Mouse (Mus musculus) left cerebral cortex, adult 8-10 months (tissue): Measurements from ENCODE around the gene Cnnm1. TPM values are rescaled to one million over a fixed set of nuclear protein-coding genes. Genes with fewer than 3 reads are reported as not detected.
A peak's percentile ranks its signal among the peaks of the same experiment; 100 is the strongest.
"Not testable (repeated sequence)": the region's sequence is repeated elsewhere in the genome, so short reads cannot be mapped to it uniquely, and the experiment has no call there.

ENCODE experiments used
- DNase-seq, 2 experiments: peaks; one replicate each; pipeline ENCODE4 v3.0.0; 2022; ENCODE audit warnings: low spot score in 2 of 2
- total RNA-seq, 4 experiments: library from RNA; stranded (reverse); gene quantifications; 2 replicates each; pipeline ENCODE4 v1.2.4; 2022

Cnnm1 gene
- total RNA-seq, 4 experiments from 2014 or later = 92.3 to 104 (median 96.8) TPM

DNA sequence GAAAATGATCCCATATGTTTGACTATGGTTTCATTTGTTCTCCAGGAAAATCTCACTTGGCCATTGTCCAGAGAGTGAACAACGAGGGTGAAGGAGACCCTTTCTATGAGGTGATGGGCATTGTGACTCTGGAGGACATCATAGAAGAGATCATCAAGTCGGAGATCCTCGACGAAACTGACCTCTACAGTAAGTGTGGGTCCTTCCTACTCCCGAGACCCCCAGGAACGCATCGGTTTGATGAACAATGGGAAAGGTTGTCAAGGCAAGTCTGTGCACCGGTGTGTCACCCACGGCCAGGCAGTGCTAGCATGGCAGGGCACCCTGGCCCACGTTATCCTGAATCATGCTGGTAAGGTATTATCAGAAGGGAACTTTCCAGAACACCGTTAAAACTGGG lies 24.8 kb downstream of the Cnnm1 start:
- DNase-seq = no peak

DNA sequence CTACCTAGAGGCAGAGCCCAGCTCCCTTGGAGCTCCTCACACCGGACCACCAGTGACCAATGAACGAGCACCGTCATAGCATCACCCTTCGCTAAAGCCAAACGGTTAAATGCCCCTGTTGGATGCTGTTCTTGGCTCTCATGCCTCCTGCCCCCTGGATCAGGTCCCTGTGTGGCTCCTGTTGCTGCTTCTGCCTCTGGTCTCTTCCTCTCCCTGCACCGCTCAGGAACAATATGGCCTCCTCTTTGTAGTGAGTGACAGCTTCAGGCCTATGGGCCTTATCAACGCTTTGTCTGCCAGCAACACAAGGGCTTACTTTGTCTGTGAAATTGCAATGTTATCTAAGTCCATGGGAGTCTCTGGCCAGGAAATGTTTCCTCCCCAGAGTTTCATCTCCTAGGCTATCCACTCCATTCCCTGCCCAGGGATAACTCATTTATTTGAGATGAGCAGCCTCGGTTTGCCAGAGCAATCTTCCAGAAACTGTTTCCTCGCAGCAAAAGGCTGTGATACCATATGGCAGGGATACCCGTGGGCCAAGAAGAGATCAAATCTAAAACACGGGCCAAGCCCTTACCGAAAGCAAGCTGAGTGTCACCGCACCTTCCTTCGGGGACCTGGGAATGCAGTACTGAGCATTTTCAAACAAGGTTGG lies 25.5 kb downstream of the Cnnm1 start:
- DNase-seq = no peak

DNA sequence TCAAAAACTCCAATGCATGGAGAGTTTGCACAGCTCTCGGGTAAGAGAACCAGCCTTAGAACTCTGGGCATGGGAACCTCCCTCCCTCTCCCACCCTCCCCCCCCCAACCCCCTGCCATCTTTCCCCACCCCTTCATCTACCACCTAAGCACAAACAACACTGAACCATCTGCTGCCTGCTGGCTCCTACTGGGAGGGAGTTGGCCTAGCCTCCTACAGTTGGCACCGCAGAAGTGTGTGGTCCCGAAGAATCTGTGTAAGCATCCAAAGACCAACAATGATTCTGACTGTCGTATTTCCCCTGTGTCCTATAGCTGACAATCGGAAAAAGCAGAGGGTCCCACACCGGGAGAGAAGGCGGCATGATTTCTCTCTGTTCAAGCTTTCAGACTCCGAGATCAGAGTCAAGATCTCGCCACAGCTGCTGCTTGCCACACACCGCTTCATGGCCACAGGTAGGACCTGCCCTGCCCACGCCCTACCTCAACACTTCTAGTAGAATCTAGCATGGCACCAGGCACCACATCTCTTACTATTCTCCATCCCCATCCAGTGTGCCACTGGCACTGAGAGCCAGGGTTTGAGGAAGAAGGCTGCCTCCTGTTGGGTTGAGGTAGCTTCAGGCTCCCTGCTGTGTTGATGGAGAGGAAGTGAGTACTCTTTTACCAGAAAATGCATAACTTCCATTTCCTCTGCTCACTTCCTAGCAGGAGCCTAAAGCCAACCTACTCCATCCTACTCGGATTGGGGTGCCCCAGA lies 27.9 kb downstream of the Cnnm1 start:
- peak in 1 of 2 experiments; percentile 65 for DNase-seq

DNA sequence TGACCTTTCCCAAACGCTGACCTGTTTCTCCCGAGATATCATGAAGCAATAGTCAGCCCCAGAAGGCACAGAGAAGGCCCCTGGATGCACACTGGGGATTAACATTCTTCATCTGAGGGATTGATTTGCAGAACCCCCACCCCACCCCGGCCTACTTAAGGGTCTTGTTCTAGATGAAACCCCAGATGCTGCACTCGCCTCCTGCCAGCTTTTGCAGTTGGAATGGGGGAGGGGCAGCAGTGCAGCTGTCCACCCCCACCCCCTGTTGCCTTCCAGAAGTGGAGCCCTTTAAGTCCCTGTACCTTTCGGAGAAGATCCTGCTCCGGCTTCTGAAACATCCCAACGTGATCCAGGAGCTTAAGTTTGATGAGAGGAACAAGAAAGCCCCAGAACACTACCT lies 29.1 kb downstream of the Cnnm1 start:
- DNase-seq = no peak

DNA sequence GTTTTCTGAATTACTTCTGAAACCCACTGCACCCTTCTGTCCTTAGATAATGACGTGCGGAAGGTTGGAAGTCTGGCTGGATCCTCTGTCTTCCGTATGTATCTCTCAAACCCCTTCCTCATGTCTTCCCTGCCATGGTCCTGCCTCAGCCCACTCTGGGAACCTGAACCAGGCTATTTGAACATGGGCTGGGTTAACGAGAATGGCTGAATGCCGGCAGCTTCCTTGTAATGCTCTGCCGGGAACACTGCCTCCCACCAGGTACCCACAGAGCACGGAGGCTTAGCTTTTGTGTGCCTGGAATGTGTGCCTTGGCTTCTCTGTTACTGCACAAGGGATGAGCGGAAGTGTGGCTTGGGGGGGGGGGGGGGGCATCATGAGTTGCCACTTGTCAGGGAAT lies 32.1 kb downstream of the Cnnm1 start:
- no peak for DNase-seq

DNA sequence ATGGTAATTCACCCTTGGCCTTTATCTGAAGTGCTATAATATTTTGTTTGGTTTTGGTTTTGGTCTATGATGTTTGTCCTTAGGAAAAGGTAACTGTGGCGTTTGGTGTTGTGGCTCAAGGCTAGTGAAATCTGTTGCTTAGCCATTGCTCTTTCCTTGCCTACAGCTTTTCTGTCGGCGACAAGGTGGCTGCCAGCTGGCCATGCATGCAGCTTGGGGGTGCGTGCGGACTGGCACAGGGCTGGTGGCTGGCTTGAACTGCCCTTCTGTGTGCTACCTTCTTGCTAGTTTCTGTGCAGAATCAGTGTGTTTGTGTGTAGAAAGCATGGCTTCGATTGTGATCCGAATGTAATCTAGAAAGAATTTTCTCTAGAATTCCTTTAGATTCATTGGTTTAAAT lies 32.5 kb downstream of the Cnnm1 start:
- DNase-seq = no peak

DNA sequence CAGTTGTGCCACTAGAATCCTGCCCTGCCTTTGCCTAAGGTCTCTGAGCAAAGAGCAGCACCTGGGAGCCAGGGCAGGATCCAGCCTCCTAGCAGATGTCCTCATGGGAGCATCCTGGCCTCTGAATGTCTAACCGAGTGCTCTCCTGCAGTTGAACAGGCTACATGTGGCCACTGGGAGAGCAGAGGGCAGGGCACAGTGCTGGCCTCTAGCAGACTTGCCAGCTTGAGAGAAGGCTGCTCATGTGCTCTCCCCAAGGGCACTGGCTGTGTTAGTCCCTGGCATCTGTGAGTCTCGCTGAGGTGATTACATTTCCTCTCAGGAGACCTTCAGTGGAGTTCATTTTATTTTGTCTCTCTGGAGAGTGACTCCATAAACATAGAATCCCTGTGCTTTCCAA lies 35.4 kb downstream of the Cnnm1 start:
- no peak for DNase-seq

DNA sequence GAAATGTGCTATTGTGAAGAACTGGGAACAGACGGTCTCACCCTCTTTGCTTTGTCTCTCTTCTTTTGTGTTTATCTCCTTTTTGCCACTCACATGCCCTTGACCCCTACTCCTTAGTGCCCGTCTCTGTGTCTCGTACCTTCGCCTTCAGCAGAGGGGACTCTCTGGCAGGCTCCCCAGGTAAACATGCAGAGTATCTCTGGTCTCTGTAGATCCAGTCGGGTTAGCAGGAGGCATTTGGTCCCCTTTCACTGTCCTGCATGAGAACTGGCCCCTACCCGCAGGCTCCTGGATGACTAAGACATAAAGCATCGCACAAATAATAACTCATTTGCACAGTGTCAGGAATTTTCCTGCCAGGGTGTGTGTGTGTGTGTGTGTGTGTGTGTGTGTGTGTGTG lies 35.8 kb downstream of the Cnnm1 start:
- DNase-seq = no peak

DNA sequence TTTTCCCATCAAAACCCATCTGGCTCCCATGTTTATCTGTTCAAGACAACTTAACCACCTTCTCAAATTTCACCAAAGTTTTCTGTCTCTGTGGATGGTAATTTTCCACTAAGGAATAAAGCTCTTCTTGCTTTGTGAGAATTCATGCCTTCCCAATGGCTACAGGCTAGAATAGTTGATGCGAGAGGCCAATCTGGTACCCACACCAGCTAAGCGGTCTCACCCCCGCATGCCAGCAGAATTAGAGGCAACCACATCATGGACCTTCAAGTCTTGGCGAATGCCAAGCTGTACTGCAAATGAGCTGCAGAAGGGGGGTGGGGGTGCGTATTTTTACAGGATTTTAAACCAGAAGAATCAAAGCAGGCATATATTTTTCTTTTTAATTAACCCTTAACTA lies 37.2 kb downstream of the Cnnm1 start:
- DNase-seq = no peak

DNA sequence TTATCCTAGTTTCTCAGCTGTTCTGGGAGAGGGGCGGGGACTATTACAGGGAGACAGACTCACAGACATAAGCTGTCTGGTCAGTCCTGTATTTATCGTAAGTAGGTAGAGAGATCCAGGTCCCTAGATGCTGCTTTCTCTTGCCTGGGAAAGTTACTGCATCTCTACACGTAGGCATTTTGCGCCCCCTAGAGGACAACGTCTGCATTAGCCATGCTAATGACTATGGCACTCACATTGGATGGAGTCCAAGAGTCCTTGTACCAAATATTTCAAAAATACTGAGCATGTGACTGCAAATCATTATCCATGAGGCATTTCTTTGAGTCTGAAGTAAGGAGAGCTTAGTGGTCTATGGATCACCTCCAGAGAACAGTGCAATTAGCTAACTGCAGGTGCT lies 38.7 kb downstream of the Cnnm1 start:
- peak in 1 of 2 experiments; percentile 45 for DNase-seq

DNA sequence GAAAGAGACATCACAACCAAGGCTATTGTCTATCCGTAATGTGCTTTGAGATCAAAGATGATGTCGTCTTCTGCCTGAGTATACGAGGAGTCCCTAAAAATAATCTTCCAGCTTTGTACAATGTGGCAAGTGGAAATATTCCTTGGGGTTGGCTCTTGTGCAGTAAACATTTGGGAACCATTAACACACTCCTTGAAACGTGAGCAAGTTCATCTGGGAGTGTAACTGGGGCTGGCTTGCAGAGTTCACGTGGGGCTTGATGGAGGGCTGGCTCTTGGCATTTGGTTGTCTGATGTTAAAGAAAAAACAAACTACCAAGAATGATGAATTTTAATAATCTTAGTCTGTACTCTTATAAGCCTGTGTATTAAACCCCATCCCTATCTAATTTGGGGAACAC lies 39.2 kb downstream of the Cnnm1 start:
- DNase-seq = no peak

DNA sequence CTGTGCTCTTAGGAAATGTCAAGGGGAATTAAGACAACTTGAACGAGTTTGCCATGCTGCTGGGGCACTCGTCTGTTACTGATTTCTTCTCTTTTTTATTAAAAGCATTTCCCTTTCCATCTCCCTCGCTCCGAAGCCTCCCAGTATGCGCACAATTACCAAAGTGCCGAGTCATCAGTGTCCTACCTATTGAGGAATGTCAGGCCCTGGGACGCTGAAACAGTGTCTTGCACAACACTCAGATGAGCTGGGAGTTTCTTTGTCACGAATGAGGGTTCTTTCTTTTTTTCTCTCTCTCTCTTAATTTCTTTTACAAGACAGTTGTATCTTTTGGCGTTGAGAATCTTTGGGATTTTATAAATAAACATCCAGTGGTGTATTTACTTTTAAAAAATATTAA lies 40.3 kb downstream of the Cnnm1 start:
- no peak for DNase-seq

DNA sequence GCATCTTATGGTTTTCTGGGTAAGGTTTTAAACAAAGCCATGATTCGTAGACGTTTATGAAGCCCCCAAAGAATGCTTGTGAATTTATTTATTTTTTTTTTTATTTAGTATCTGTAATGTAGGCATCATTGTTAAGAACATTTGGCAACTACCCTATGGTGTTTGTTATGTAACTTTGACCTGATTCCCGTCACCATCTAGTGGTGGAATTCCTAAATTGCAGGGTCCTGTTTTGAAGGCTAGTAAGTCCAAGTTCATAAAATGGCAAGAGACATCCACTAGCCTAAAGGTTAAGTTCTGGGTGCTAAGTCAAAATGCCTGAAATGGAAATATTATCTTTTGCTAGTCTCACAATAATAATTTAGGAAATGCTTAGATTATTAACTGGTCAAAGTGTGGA lies 47.2 kb downstream of the Cnnm1 start:
- DNase-seq = no peak

DNA sequence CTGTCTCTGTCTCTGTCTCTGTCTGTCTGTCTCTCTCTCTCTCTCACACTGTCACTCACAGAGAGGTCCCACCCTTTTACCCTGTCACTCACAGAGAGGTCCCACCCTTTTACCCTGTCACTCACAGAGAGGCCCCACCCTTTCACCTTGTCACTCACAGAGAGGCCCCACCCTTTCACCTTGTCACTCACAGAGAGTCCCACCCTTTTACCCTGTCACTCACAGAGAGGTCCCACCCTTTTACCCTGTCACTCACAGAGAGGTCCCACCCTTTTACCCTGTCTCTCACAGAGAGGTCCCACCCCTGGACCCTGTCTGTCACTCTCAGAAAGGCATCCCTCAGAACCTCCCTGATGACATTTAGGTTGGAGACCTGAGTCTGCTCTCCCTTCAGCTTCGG lies 53.1 kb downstream of the Cnnm1 start:
- not testable (repeated sequence) for DNase-seq

DNA sequence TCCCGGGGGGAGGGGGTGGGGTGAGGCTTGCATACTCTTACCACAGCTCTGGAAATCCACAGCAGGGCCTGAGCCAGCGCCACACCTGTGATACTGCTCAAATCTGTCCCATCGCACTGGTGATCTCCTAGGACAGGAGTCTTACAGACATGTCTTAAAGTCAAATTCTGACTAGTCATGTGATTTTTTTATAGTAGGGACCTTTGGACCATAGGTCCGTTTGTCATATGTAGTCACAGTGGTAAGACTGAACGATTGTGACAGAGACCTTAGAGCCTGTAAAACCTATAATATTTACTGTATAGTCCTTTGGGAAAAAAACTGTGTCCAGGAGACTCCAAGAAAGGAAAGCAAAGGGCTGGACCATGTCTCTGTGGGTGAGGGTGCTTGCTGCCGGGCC lies 53.6 kb downstream of the Cnnm1 start:
- DNase-seq = no peak

DNA sequence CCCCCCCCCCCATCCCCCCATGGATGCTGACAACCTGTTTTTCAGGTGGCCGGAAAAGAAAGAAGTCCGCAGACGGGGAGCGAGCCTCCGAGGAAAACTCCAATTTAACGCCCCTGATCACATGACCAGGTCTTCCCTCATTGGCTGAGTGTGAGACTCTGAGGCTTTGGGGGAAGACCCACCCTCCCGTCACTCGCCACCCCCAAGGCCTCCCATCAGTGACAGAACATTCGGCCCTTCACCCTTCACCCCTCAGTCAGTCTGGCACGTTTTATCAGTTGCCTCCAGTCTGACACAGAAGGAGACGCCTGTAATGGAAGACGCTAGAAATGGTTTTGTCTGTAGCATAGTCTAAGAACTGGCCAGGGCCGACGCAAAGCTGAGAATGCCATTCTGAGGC lies 54.7 kb downstream of the Cnnm1 start:
- no peak for DNase-seq

DNA sequence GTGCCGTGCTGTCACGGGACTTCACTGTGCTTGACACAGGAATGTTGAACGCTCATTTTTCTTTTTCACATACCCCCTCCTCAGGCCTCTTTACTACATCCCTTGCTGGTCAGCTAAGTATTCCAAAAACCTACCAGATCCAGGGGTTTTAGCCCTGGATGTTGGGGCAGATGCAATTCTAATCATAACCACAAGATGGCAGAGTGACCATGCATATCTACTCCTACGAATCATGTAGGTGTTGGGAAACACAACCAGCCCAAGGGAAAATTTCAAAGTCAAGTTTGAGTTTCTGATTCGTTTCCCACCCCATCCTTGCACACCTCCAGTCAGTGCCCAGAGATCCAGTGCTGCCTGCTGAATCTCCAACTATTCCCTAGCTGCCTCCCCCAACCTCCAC lies 55.6 kb downstream of the Cnnm1 start:
- DNase-seq = peak; percentile 33 to 45

DNA sequence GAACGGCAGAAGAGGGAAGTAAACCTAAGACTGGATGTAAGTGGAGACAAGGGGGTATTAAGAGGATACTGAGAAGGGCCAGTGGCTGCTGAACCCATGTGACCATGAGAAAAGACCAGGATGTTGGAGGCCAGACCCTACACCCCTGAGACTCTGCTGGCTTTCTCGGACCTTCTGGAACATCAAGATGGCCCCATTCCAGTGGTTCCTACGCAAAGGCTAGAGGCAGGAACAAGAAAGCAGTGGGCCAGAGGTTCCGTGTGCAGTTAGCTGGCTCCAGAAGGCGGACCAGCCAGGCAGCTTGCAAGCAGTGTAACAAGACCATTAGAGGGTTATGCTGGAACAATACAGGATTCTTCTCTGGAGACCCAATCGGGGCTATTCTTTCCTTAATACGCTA lies 57.2 kb downstream of the Cnnm1 start:
- DNase-seq = no peak

DNA sequence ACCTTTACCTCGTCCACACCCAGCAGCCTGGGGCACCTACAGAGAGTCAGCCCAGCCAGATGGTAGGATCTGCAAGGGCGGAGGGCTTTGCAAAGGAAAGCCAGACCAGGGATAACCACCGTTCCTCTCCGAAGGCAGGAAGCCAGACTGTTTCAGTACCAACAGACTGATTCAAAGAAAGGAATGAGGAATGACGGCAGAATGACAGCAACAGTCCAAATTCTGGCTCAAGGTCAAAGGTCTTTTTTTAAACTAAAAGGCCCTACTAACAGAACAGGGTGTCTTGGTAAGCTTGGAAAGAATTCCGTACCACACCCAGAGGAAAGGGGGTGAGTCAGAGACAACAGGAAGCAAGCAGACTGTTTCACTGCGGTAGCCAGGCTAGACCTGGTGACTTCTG lies 58.6 kb downstream of the Cnnm1 start:
- no peak for DNase-seq

DNA sequence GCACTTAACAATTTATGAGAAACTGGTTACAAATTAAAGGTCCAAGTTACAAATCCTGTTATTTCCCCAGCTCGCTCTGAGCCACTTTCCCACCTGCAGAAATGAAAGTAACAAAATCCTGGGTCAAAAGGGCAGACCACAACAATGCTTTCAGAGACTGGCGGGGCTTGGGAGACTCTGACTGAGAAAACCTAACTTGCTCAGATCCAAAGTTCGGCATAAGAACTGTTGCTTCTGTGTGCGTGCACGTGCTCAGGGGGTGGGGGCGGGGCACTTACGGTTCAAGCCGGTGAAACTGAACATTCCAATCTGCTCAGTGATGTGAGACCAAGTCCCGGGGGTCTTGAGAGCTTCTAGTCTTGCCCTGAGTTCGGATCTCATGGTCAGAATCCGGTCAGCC lies 62.4 kb downstream of the Cnnm1 start:
- DNase-seq = no peak

DNA sequence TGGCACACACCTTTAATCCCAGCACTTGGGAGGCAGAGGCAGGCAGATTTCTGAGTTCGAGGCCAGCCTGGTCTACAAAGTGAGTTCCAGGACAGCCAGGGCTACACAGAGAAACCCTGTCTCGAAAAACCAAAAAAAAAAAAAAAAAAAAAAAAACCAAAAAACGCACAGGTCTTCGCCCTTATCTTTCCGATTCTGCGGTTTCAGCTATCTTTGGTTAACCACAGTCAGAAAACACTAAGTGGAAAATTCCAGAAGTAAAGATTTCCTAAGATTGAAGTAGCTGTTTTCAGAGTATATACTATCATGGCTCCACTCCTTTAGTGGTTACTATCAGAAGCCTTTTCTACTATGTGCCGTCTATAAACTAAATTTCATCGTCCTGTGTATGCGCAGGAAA lies 63.4 kb downstream of the Cnnm1 start:
- not testable (repeated sequence) for DNase-seq

DNA sequence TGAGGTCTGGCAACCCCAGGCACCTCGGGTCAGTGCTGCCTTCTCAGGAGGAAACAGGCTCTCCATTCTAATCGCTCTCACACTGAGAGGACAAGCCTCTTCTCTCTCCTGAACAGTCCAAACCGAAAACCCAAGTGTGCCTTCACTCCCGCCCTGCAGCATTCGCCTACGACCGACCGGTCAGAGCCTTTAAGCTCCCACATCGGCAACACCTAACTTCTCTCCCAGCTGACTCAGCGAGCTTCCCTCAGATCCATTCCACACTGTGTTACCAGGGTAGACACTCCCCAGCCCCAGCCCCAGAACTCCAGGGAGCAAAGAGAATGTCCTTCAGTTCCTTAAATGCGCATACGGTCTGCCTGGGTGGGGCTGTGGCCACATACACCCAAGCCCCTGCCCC lies 65.2 kb downstream of the Cnnm1 start:
- DNase-seq = no peak
